Mouse (Mus musculus): ENCODE data around the gene Parn.

Gene Parn

DNA sequence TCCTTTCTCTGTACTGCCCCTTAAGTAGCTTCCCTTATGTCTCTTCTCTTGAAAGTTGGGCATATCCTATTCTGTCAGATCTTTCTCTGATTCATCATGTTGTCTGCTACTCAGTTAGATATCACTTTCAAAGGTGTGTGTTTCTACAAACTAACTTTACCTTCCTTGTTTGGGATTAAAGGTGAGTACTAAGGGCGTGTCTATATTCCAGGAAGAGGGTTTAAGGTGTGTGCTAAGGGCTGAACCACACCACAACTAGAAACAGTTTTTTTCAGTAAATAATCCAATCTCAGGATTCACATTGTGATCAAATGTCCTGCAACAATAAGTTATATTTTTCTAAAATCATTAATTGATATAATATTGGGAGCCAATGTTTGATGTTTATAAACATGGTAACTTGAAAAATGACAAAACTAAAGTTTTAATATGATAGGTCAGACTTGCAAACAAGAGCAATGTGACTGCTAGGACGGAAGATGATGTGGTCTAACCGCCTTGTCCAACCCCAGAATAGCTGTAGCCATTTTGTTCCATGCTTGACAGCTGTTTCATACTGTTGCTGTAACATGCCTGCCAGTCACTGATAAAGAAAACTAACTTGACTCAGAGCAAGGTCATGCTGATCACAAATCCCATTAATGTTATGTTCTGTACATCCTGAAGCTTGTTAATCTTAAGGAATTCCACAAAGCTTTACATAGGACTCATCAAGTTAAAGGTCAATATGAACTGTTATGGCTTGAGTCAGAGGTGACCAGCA lies 46.0 kb downstream of the Parn start:
- DNase-seq (ENCODE audit: low read depth, low spot score), result no peak

DNA sequence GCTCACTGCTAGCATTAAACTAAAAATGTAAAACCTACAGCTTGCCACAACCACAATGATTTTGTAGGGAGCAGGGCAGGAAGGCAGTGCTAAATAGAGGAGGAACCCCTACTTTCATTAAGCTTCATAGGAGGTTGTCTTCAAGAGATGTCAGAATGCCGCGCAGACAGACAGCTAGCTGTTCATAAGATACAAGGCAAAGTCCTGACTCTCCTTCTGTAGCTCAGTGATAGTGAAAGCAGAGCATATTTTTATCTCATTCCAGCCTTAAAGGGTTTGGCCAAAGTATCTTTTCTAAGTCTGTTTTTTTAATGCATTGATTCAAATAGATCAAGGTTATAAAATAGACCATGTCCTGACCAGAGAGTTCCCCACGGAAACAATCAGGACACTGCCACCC lies 47.8 kb downstream of the Parn start:
- DNase-seq (ENCODE audit: low read depth, low spot score), result no peak

DNA sequence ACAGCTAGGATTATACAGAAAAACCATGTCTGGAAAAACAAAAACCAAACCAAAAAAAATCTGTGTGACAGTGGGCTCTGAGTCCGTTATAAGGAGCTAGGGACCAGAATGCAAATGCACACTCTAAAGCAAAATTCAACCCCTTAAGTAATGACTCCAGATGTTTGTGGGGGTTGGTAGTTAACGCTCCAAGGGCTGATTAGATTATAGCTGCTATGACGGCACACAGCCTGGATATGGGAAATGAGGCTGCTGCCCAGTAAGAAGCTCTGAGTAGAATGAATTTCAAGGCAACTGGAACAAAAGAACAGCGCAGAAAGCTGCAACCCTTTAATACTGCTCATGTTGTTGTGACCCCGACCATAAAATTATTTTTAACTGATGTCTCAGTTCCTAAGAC lies 52.7 kb downstream of the Parn start:
- DNase-seq (ENCODE audit: low read depth, low spot score), result no peak

DNA sequence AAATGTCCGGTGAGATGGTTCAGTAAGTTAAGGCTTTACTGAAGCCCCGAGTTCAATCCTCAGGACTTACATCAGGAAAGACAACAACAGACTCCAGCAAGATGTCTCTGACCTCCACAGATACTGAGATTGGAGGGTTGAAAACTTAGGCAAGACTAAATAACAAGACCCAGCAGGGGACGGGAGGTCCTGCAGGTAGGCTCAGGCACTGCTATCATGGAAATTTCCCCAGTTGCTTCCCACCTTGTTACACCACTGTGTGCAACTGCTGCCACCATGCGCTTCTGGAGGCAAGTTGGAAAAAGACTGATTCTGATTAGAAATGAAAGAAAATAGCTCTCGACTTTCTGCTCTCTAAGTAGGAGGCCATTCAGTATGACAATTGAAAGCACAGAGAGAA lies 55.4 kb downstream of the Parn start:
- DNase-seq (ENCODE audit: low read depth, low spot score), result no peak

DNA sequence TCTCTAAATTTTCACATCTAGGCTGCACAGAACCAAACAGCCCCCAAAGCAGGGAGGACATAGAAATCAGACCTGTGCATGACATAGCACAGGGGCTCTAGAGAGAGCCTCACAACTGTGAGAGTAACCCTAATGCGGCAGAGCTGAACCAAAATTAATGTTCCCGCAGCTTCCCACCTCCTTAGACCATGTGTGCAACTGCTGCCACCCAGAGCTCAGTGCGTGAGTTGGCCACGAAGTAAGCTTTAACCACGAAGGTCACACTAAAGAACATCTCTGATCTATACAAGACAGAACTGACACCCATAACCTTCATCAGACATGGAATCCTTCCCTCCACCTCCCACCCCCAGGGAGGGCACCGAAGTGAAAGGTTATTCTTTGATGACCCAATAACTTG lies 55.9 kb downstream of the Parn start:
- DNase-seq (ENCODE audit: low read depth, low spot score), result no peak

DNA sequence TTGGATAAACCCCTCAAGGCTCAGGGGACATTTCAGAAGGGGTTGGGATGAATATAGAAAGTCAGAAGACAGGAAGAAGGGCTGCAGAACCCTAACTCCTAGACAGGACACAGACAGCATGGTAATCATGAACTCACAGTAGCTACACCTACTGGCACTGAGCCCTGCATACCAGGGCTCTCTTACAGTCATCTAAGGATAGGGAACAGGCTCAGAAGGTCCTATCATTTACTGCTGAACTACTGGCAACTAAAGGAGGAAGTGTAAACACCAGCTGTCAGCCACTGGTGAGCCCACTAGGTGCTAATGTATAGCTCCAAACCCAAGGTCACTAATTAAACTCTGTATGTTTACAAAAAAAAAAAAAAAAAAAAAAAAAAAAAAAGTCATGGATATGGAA lies 56.6 kb downstream of the Parn start:
- DNase-seq (ENCODE audit: low read depth, low spot score), result no peak

DNA sequence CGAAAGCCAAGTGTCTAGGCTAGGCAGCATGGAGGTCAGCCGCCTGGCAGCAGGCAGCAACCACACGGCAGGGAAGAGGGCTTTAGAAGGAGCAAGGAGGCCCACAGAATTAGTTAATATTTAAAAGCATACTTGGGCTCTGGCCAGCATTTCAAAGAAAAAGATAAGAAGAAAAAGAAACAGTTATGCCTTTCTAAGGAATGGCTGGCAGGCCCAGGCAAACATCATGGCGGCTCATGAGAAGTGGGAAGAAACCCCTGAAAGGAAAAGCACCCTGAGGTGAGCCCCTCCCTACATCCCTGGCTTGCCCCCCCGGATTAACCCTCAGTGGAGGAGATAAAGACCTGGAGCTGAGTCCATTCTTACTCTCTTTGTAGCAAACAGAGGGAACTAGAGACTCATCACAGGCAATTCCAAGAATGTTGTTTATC lies 57.0 kb downstream of the Parn start:
- no peak for DNase-seq (ENCODE audit: low read depth, low spot score)

DNA sequence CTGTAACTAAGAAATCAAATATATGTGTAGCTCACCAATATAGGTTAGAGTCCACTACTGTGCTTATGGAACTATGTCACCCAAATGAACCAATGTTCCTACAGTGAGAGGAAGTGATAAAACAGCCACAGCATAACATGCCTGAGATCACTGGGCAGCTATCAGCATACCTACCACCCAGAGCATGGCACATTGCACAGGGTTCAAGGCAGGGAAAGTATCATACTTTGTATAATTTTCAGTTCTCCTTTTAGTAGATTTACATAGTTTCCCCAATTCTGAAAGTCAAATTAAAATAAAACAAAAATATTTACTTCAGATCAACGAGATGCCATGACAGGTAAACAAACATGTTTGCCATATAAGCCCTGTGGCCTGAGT lies 59.3 kb downstream of the Parn start:
- no peak for DNase-seq (ENCODE audit: low read depth, low spot score)

DNA sequence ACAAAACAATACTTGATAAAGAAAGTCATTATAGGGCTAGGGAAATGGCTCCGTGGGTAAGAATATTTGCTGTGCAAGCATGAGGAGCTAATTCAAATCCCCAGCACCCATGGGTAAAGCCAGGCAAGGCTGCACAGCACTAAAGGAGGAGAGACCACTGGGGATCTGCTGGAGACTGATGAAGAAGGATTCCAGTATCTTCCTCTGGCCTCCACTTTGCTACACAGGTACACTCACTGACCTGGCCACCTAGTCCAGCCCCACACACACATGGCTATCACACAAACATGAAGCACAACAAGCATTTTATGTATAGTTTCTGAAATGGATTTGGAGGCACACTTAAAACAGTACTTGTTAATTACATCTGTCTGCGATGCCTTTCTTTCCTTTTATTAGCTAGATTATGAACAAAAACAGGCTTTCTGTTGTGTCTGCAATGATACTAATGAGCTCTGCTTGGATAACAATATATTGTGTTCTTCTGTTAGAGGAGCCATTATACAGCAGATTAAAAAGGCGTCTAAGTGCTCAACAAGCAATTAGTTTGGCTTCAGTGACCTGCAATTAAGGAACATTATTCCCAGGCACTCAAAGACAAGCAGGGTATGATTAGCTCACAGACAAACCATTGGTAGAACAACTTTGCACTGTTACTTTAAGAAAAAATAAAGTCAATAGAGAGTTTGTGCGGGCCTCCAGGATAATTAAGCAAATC lies 59.8 kb downstream of the Parn start:
- DNase-seq (ENCODE audit: low read depth, low spot score), result no peak

DNA sequence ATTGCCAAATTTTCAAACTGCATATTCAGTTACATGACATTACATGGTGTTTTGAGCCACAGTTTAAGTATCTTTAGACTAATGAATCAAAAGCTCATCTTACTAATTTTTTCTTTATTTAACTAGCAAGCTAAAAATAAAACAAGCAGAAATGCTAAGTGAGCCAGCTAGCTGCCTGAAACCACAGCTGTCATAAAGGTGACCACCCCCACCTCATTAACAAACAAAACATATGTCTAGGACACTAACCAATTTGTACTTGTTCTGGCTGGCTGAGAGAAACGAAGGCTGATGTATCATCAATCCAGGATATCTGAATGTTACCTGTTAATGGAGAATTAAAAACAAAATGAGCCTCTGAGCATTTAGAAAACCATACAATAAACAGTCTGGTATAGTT lies 65.2 kb downstream of the Parn start:
- DNase-seq (ENCODE audit: low read depth, low spot score), result no peak

DNA sequence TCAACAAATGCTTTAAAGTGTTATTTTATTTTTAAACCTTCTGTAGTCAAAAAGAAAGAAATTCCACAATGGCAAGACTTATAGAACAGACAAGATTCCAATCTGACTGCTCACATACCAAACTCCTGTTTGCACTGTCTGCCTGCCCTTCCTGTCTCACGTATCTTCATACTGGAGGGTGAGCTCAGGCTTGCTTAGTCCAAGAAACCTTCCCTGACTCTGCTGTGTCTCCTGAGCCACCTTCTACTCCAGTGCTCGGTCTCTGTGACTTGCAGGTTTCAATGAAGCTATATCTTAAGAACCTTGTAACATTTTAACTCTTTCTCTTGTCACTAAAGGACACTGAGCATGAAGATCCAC lies 78.9 kb downstream of the Parn start:
- no peak for DNase-seq (ENCODE audit: low read depth, low spot score)

DNA sequence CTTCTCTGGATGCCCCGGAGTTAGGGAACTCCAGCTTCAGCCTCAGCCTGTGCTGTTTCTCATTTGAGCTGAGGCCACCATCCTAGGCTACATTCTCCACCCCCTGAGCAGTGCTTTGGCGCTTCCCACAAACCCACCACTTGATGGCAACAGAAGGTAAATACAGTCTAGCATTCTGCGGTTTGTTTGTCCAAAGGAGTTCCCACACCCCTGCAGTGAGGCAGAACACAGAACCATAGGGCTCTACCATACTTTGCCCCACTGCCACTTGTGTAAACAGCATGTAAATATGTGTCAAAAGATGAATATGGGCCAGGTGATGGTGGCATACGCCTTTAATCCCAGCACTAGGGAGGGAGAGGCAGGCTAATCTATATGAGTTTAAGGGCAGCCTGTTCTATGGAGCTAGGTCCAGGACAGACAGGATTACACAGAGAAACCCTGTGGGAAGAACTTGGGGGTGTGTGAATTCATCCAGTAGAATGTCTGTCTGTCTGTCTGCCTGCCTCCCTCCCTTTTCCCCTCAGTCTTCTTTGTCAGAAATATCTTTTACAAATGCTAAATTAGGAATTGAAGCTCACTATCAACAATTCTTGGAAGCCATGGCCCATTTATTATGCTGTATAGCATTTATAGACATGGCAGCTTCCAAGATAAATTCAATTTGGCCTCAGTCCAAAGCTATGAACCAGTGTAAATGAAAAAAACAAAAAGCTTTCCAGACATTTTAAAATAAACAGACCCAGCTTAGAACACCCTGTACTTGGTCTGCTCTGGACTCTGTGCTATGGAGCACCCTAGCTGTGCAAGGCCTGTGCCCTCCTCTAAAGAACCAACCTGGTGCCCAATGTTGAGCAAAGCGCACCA lies 79.6 kb downstream of the Parn start:
- no peak for DNase-seq (ENCODE audit: low read depth, low spot score)

DNA sequence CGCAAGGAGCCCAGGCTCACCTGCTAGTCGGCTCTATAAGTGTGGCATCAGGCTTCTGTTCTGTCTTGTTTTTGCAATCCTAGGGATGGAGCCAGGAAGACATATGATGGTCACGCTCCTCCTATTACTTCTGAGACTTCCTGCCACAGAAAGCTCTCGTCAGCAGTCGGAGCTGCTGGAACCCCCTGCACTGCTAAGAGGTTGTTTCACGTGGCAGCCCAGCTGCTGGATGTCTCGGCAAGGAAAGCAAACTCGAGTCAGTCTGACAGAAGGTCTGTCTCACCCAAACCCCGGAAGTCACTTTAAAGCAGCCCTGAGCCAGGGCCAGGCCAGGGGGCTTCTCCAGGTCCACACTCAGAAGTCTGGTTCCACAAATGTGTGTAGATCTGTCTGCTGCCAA lies 82.7 kb downstream of the Parn start:
- no peak for DNase-seq (ENCODE audit: low read depth, low spot score)

DNA sequence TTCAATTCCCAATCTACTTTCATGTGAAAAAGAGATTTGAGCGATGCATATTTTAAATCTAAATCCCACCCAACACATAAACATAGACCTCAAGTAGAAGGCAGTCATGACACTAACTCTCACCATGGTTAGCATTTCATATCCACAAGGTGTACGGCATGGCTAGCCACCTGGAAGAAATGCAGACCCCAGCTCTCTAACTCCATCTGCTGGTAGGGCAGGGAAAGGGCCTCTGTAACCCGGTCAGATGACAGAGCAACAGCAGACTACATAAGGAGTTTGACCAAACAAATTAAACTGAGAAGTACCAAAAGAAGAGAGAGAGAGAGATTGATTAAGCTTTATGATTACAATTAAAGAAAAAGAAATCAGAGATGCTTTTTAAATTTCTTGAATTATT lies 87.2 kb downstream of the Parn start:
- no peak for DNase-seq (ENCODE audit: low read depth, low spot score)

DNA sequence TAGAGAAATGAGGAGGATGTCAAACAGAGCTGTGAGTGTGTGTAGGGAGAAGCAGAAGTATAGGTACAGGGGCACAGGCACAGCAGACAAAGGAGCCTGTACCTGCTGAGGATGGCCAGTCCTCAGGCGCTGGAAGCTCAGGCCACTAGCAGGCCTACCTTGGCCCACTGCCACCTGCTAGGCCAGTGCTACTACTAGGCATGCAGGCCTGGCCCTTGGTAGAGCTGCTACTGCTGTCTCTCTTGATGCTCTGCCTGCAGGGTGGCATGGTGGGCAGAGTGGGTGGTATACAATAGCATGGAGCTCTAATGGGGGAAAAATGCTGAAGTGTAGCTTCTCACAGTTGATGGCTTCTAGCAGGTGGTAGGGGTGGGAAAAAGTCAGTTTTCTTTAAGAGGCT lies 88.0 kb downstream of the Parn start:
- no peak for DNase-seq (ENCODE audit: low read depth, low spot score)

DNA sequence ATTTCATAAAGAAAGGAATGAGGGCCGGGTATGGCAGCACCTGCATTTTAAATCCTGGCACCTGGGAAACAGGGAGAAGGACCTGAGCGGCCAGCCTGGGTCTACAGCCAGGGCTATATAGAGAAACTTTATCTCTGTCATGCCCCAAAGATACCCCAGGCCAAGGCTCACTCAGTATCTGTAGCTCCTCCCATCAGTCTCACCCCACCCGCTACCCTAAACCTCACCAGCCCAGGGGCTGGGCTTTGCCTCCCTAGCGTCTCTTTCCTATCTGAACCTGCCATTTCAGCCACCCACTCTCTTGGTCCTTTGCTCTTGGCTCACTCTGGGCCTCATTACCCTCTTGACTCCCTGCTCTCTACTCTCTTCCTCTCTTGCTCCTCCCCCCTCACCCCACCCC lies 92.7 kb downstream of the Parn start:
- no peak for DNase-seq (ENCODE audit: low read depth, low spot score)

DNA sequence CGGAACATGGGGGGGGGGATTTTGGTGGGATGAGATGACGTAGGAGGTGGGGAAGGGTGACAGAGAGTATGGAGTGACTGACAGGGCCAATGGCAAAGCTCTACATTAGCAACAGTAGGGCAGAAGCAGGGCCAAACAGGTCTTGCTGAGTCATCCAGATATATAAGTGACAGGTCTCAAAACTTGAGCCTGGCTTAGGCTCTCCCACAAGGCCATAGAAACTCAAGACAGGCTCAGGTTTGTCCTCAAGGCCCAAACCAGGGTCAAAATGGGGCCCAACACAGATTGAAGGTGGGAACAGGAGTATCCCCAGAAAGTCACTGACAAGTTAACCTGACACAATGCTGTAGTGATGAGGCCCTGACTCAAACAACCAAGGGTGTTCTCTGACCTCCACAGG lies 99.7 kb downstream of the Parn start:
- no peak for DNase-seq (ENCODE audit: low read depth, low spot score)

DNA sequence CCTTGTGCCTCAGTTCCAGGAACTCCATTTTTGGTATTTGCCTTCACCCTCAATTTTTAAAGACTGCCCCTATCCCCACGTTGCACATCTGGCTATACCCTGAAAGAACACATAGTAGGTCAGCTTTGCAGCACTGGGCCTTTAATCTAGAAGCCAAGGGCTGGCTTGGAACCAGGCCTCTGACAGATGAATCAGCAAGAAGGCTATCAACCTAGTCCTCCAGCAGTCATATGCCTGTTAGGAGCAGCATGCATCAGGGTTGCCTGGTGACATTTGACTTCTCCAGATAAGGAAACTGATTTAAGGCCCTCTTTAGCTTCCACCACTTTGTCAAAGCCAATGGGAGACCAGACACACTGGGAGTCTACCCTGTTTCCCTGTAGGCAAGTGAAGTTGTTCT lies 100.4 kb downstream of the Parn start:
- DNase-seq (ENCODE audit: low read depth, low spot score), result no peak

DNA sequence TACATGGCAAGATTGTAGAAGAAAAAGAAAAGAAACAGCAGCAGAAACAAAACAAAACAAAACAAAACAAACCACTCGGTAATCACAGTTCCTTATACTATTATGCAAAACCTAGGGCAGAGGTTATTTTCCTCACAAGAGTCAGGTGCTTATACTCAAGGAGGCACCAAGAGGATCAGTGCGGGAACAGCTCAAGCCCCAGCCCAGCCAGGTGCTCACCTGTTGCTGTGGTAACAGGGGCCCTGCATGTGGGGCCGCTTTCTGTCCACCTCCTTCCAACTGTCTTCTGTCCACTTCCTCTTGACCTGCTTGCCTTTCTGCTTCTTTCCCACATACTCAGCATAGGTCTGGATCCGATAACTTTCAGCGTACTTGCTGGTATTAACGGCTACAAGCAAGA lies 101.6 kb downstream of the Parn start:
- no peak for DNase-seq (ENCODE audit: low read depth, low spot score)

DNA sequence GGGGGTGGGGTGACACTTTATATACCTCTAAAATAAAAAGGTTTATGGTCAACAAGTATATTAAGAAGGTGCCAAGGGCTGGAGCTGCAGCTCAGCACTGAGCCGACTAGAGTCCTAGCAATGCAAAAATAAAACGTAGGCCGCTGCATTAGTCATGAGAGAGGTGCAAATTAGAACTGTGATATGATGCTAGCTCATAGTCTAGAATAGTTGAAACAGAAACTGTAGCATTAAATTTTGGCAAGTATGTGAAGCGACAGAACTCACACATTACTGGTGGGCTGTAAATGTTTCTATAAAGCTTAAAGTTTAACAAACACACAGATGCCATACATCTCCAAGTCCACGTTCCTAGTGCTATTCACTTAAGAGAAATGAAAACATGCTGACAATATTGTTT lies 102.7 kb downstream of the Parn start:
- no peak for DNase-seq (ENCODE audit: low read depth, low spot score)

DNA sequence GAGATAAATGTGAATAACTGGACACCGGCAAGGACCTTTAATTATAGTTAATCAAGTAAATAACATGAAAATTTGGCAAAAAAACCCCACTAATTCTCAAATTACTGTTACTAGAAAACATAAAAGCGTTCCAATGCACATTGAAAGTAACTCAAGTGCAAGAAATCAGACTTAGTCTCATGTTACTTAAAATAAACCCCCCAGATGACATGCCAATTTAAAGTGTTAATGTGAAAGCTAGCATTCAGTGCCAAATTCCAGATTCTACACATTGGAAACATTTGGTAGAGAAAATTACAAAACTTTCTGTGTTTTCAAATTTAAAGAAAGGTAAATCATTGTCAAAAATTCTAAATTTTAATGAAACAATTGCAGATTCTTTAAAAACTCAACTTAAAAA lies 110.2 kb downstream of the Parn start:
- no peak for DNase-seq (ENCODE audit: low read depth, low spot score)

DNA sequence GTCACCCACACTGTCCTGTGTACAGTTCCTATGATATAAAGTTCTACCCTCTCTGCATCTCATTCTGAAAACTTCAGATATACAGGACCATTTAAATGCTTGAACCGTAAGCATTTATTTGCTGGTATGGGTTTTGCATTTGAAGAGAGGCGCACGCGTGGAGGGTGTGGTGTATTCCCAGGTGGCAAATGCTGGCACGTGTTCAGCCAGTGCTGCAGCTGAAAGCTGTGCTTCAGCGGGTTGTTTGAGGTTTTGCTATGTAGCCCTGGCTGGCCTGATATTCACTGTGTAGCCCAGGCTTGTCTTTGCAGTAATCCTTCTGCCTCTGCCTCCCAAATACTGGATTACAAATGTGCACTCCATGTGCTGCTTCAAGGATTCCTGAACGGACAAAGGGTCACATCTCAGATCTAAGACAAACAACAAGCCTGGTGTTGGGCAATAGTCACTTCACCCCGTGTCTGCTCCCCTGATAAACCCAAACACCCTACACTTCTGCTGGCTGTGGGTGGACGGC lies 111.0 kb downstream of the Parn start:
- no peak for DNase-seq (ENCODE audit: low read depth, low spot score)

All from retina, adult 2 months (tissue).